ENCODE assay signal across 8 mouse cellular contexts in the genomic region with DNA sequence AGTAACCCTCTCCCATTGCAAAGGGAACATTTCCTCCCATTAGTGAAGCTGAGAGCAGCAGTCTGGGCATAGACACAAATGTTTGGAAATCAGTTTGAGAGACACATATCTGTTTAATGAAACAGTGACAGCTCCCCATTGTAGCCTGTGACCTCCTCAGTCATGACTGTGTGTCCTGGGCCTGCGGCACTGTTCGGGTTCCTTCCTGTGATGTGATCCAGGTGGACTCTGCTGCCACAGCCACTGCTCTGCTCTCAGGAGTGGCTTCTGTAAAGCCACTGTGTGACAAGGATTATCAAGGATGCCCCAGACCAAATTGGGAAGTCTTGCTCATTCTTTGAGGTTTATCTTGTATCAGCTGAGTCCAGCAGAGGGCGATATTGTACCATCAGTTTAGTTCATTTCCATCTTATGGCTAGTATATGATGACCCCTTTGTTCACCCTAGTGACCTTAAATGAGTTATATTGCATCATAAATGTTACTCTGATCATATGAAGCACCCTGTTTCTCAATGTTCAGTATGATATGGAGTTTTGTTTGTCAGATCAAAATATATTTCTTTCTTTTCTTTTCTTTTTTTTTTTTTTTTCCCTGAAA. TPM values are rescaled to one million over a fixed set of nuclear protein-coding genes. Genes with fewer than 3 reads are reported as not detected.
A peak's percentile ranks its signal among the peaks of the same experiment; 100 is the strongest.
DNase-seq lines count a peak whose midpoint lies in the region; ATAC-seq and TF ChIP-seq lines count a peak whose summit lies in the region.

No protein-coding gene starts in this region.

- no peaks in the 10 kb centered on the region for H3K27me3 ChIP-seq in kidney, adult 2 months (replicated peaks; ENCODE audit: control insufficient read depth, insufficient read depth, low read length)

- no peak for TF ChIP-seq POLR2A in kidney, adult 2 months (IDR thresholded peaks at IDR 0.05; ENCODE audit: low read depth, low read length)

- H3K27ac ChIP-seq in kidney, adult 2 months (ENCODE audit: insufficient read depth, low read depth, low read length): no peak overlapping the region

- ATAC-seq in cerebellum, adult (ENCODE audit: insufficient number of reproducible peaks, low FRiP score, low TSS enrichment): peak; percentile 56
- ATAC-seq in frontal cortex, adult (ENCODE audit: low TSS enrichment): peak; percentile 75; the same call in 1 of the 2 replicates

- peak; percentile 22; the same call in 1 of the 2 replicates for TF ChIP-seq CTCF in kidney, adult 2 months (conservative IDR thresholded peaks at IDR 0.05; ENCODE audit: insufficient read depth, insufficient read length, low read depth, low read length)

- H3K36me3 ChIP-seq in kidney, adult 2 months (ENCODE audit: control insufficient read depth, insufficient read depth, low read length): peaks cover 1% of the 10 kb centered on the region; the same call in 1 of the 2 replicates

- 41% methylated on average over 3 of the region's 3 CpGs for WGBS in kidney, adult 2 months

- H3K4me1 ChIP-seq in kidney, adult 2 months (ENCODE audit: control insufficient read depth, insufficient read depth, low read length): no peaks in the 10 kb centered on the region

- no peak overlapping the region for H3K4me3 ChIP-seq in kidney, adult 2 months (ENCODE audit: insufficient read depth, low read depth, low read length)

- peak; percentile 56 for DNase-seq in urinary bladder, postnatal 25 days (ENCODE audit: low spot score)
- DNase-seq in urinary bladder, postnatal 4 days (ENCODE audit: low spot score in 2 of 2): no peak
- DNase-seq in kidney, adult 2 months: peak; percentile 66
- peak; percentile 61 for DNase-seq in liver
- peak; percentile 87 for DNase-seq in naive thymus-derived CD4-positive, alpha-beta T cell, adult 2 months (ENCODE audit: low read depth)
- DNase-seq in thymus, postnatal 0 days (ENCODE audit: low spot score): peak; percentile 77

RNA-seq across cellular contexts. Expression of a gene that starts 13.4 kb away (rescaled TPM):
- 10.1 and 11.5 TPM in 2 replicates for polyA plus RNA-seq in kidney, adult 2 months (2012; rRNA removed)
- polyA plus RNA-seq in thymus, postnatal 0 days (2015; fragmentation: Nextera tagmentation; extraction: Ambion mirVana): 35.2 and 35.4 TPM in 2 replicates

RNA-seq across cellular contexts. Expression of a gene that starts 13.7 kb away (rescaled TPM):
- 2.2 and 3.2 TPM in 2 replicates for polyA plus RNA-seq in kidney, adult 2 months (2012; rRNA removed)
- polyA plus RNA-seq in thymus, postnatal 0 days (2015; fragmentation: Nextera tagmentation; extraction: Ambion mirVana): 24.0 and 26.2 TPM in 2 replicates

RNA-seq across cellular contexts. Expression of a gene that starts 45.7 kb away (rescaled TPM):
- 1.5 and 2.4 TPM in 2 replicates for polyA plus RNA-seq in kidney, adult 2 months (2012; rRNA removed)
- polyA plus RNA-seq in thymus, postnatal 0 days (2015; fragmentation: Nextera tagmentation; extraction: Ambion mirVana): 25.7 and 26.6 TPM in 2 replicates

Comparison
In these comparisons a context has a peak if more than half of its experiments do, and no peak if none do; other contexts are left out.
1. DNase-seq: peak in urinary bladder, postnatal 25 days (single experiment), kidney, adult 2 months (single experiment), liver (single experiment), naive thymus-derived CD4-positive, alpha-beta T cell, adult 2 months (single experiment) and thymus, postnatal 0 days (single experiment); none in urinary bladder, postnatal 4 days (0 of 2).